Mouse (Mus musculus) liver, embryonic 14.5 days (tissue): ENCODE data around the gene Dnajb6. TPM values are rescaled to one million over a fixed set of nuclear protein-coding genes. Genes with fewer than 3 reads are reported as not detected.
A peak's percentile ranks its signal among the peaks of the same experiment; 100 is the strongest.

Experiments used
- ATAC-seq: fragments of 200-750 bp; cut with Nextera tagmentation; 2 replicates; pipeline ENCODE4 v1.8.0; 2017; ENCODE audit warnings: moderate number of reproducible peaks, mild to moderate bottlenecking, moderate library complexity; ENCODE audit not compliant: insufficient read depth
- DNase-seq, 3 experiments: peaks; one replicate each; pipeline ENCODE4 v3.0.0-alpha.2; 2012 to 2013; ENCODE audit warnings: low read depth in 3 of 3, low spot score in 3 of 3
- H3K27ac ChIP-seq: fragments of 300-500 bp; sonication (generic); 2 replicates; pipeline ENCODE4 v1.5.1; 2014; ENCODE audit warnings: moderate library complexity, mild to moderate bottlenecking, control low read depth, inconsistent platforms
- H3K27me3 ChIP-seq: fragments of 300-500 bp; sonication (generic); 2 replicates; pipeline ENCODE4 v1.6.1; 2014; ENCODE audit warnings: mild to moderate bottlenecking, low read length, moderate library complexity; ENCODE audit not compliant: control insufficient read depth, insufficient read depth
- H3K36me3 ChIP-seq: fragments of 300-500 bp; sonication (generic); replicated peaks from 2 replicates; pipeline ENCODE4 v1.6.1; 2014; ENCODE audit warnings: low read depth; ENCODE audit not compliant: control insufficient read depth, insufficient read depth
- H3K4me1 ChIP-seq, 2 experiments: fragments of 200-500 bp in 1 of 2; fragments of 300-500 bp in 1 of 2; sonication (generic) in 1 of 2; replicated peaks; 2 replicates each; pipeline ENCODE4 v1.6.1; 2012 to 2014; ENCODE audit warnings: antibody characterized with exemption in 1 of 2, inconsistent platforms in 1 of 2, low read length in 1 of 2; ENCODE audit not compliant: control insufficient read depth in 2 of 2, insufficient read depth in 2 of 2
- H3K4me2 ChIP-seq: fragments of 300-500 bp; sonication (generic); 2 replicates; pipeline ENCODE4 v1.6.1; 2014; ENCODE audit warnings: low read depth, mild to moderate bottlenecking, control low read depth, moderate library complexity
- H3K4me3 ChIP-seq, 2 experiments: fragments of 200-500 bp in 1 of 2; fragments of 300-500 bp in 1 of 2; sonication (generic) in 1 of 2; 2 replicates each; pipeline ENCODE4 v1.5.1; 2012 to 2014; ENCODE audit warnings: low read depth in 2 of 2, low read length in 2 of 2, mild to moderate bottlenecking in 2 of 2, control low read depth in 1 of 2, inconsistent platforms in 1 of 2, moderate library complexity in 1 of 2; ENCODE audit not compliant: insufficient read depth in 1 of 2
- H3K9ac ChIP-seq: fragments of 300-500 bp; sonication (generic); replicated peaks from 2 replicates; pipeline ENCODE4 v1.6.1; 2014; ENCODE audit warnings: mild to moderate bottlenecking, control low read depth, moderate library complexity
- H3K9me3 ChIP-seq: fragments of 300-500 bp; sonication (generic); 2 replicates; pipeline ENCODE4 v1.6.1; 2016; ENCODE audit warnings: low read length, mixed read lengths; ENCODE audit not compliant: control insufficient read depth
- CTCF ChIP-seq: IDR thresholded peaks from 2 replicates; pipeline ENCODE4 v1.5.1; 2016; ENCODE audit warnings: antibody characterized with exemption, low read depth, control low read depth
- EP300 ChIP-seq: IDR thresholded peaks from 2 replicates; pipeline ENCODE4 v1.6.1; 2016; ENCODE audit warnings: antibody characterized with exemption, low read depth
- WGBS: fragments of 180-500 bp; shearing (Covaris S2); extraction: QIAGEN DNeasy Blood & Tissue Kit; methylation state at CpG from one replicate; pipeline ENCODE4 v1.1.7; 2014; ENCODE audit not compliant: insufficient replicate concordance; 5-methylcytosine and 5-hydroxymethylcytosine counted together
- polyA plus RNA-seq, 2 experiments: library from polyadenylated mRNA; depleted of rRNA in 1 of 2; stranded (reverse) in 1 of 2; unstranded in 1 of 2; fragments of >200 nt; fragmentation: Nextera tagmentation in 1 of 2; extraction: Ambion mirVana in 1 of 2; gene quantifications; 2 replicates each; pipeline versions ENCODE4 v1.2.1 to v1.2.3; 2012 to 2014

The Dnajb6 gene
- polyA plus RNA-seq, 2 experiments: 48.3 to 76.0 TPM

DNA sequence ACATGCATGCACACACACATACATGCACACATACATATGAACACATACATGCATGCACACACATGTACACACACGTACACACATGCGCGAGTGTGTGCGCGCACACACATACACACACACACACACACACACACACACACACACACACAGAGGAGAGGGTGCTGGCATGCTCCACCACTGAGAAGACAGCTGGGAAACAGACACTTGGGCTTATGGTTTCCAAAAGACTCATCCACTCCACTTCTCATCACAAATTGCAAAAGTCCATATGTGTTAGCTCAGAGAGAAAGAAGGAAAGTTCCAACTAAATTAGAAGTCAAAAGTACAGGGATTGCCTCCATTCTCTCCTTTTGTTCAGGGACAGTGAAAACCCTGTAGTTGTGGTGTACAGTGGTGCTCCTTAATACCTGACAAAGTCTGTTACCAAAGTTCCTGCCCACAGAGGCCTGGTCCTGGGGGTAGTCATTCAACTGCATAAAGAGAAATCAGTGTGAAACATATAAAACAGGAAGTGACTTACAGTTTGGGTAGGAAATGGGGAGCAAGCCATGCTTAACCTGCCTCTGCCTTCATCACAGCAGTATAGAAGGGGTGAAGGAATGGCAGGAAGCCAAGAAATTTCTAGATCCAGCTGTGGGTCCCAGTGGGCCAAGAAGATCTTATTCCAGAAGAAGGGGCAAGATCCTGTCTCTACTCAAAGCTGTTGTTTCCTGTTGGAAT is 81.2 kb downstream of the Dnajb6 start:
- no peak overlapping the region for H3K4me3 ChIP-seq
- H3K9ac ChIP-seq: no peak overlapping the region
- DNase-seq (no peak), ATAC-seq (no peak)
- H3K9me3 ChIP-seq: no peaks in the 10 kb centered on the region
- 93% methylated on average over 5 of the region's 5 CpGs for WGBS
- no peaks in the 10 kb centered on the region for H3K4me1 ChIP-seq
- H3K27me3 ChIP-seq: no peaks in the 10 kb centered on the region
- TF ChIP-seq EP300 (no peak), CTCF (no peak)
- no peak overlapping the region for H3K27ac ChIP-seq
- no peak overlapping the region for H3K4me2 ChIP-seq
- no peaks in the 10 kb centered on the region for H3K36me3 ChIP-seq

DNA sequence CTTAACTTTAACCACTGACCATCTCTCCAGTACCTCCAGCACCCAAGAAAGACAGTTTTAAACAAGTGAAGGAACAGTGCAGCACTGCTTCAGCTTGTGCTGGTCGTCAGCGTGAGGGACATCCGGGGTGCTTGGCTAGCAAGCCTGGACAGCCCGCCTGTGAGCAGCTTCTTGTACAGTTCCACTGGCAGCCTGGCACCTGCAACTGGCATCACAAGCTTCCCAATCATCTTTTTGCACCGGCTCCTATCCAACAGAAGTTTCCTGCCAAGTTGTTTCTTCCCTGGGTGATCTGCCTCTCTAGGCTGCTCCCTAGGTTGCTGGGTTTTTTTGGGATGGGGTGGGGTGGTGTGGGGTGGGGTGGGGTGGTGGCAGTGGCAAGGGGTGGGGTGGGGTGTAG is 81.9 kb downstream of the Dnajb6 start:
- Histone ChIP-seq H3K36me3 (no peaks in the 10 kb centered on the region), H3K9me3 (no peaks in the 10 kb centered on the region), H3K4me2 (no peak overlapping the region), H3K27me3 (no peaks in the 10 kb centered on the region), H3K4me3 (no peak overlapping the region), H3K4me1 (no peaks in the 10 kb centered on the region), H3K9ac (no peak overlapping the region), H3K27ac (no peak overlapping the region)
- DNase-seq: no peak
- TF ChIP-seq EP300 (no peak), CTCF (no peak)
- no peak for ATAC-seq
- 66% methylated on average over 5 of the region's 5 CpGs for WGBS

GRCm38 (mm10) chr5:29818287-29818686 is 82.8 kb downstream of the Dnajb6 start:
- ATAC-seq (no peak), DNase-seq (no peak)
- Histone ChIP-seq H3K27me3 (no peaks in the 10 kb centered on the region), H3K36me3 (no peaks in the 10 kb centered on the region), H3K9me3 (no peaks in the 10 kb centered on the region), H3K4me2 (no peak overlapping the region), H3K27ac (no peak overlapping the region), H3K9ac (no peak overlapping the region), H3K4me1 (no peaks in the 10 kb centered on the region), H3K4me3 (no peak overlapping the region)
- TF ChIP-seq EP300 (no peak), CTCF (no peak)
- WGBS: 72% methylated on average over 4 of the region's 4 CpGs

DNA sequence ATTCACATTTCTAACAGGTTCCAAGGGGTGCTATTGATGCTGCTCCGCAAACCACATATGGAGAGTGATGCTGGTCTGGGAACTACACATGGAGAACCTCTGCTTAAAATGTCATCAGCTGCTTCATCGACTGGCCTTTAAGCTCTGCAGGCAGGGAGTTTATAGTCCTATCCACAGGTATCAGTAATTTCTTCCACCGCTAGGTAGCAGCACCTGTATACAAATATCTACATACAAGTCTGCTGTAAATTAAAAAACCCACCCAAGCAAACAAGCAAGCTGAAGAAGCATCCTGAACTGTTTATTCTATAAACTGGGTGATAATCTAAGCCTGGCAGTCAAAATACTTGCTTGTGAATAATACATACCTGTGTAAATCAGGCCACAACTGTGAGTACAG is 89.3 kb downstream of the Dnajb6 start:
- H3K27ac ChIP-seq: no peak overlapping the region
- no peak overlapping the region for H3K4me3 ChIP-seq
- no peaks in the 10 kb centered on the region for H3K36me3 ChIP-seq
- H3K9ac ChIP-seq: no peak overlapping the region
- ATAC-seq: no peak
- no peaks in the 10 kb centered on the region for H3K4me1 ChIP-seq
- H3K4me2 ChIP-seq: no peak overlapping the region
- no peaks in the 10 kb centered on the region for H3K9me3 ChIP-seq
- no peaks in the 10 kb centered on the region for H3K27me3 ChIP-seq
- TF ChIP-seq EP300: no peak
- TF ChIP-seq CTCF: peak; percentile 32; the same call in 1 of the 2 replicates
- peak in 2 of 3 experiments; percentile 5 to 20 for DNase-seq
- WGBS: 26% methylated on average over 3 of the region's 3 CpGs

DNA sequence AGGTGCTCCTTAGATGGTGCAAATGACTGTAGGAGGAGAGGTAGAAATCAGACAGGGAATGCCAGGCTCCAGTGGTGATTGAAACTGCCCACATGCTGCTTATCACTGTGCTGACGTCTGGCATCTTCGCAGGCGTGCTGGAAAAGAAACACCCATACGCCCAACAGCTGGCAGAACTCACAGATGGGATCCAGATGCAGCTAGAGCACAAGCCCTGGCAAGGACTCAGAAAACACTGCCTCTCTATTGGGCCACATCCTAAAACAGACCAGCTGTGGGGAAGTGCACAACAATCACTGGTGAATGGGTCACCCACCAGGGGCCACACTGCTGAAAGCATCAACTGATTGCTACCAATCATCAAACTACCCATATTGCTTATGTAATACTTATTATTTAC is 91.3 kb downstream of the Dnajb6 start:
- Histone ChIP-seq H3K9ac (no peak overlapping the region), H3K27me3 (no peaks in the 10 kb centered on the region), H3K27ac (no peak overlapping the region), H3K4me1 (no peaks in the 10 kb centered on the region), H3K9me3 (no peaks in the 10 kb centered on the region), H3K4me3 (no peak overlapping the region), H3K4me2 (no peak overlapping the region), H3K36me3 (no peaks in the 10 kb centered on the region)
- ATAC-seq (no peak), DNase-seq (no peak)
- TF ChIP-seq CTCF: no peak
- TF ChIP-seq EP300: no peak
- 42% methylated on average over 4 of the region's 4 CpGs for WGBS
